Mouse (Mus musculus): ENCODE results near the gene Tbc1d10b. TPM values are rescaled to one million over a fixed set of nuclear protein-coding genes. Genes with fewer than 3 reads are reported as not detected.

The Tbc1d10b gene
- polyA plus RNA-seq, 1 experiment, result 6.3 TPM

GRCm38 (mm10) chr7:127210266-127210665 lies 2.0 kb upstream of the Tbc1d10b start:
- peaks cover 27% of the 10 kb centered on the region for H3K4me1 ChIP-seq (ENCODE audit: control insufficient read depth, insufficient read depth, low read length)
- no peak overlapping the region for H3K27ac ChIP-seq (ENCODE audit: control insufficient read depth, insufficient read depth, low read depth, low read length)
- no peaks in the 10 kb centered on the region for H3K27me3 ChIP-seq (ENCODE audit: control insufficient read depth, insufficient read depth, low read length)
- no peaks in the 10 kb centered on the region for H3K36me3 ChIP-seq (ENCODE audit: control insufficient read depth, insufficient read depth, low read length)
- TF ChIP-seq POLR2A (IDR thresholded peaks at IDR 0.05; ENCODE audit: control insufficient read depth, low read depth, low read length), result no peak
- no peak for TF ChIP-seq CTCF (IDR thresholded peaks at IDR 0.05; ENCODE audit: control insufficient read depth, insufficient read depth, insufficient replicate concordance, low read depth, low read length)
- H3K4me3 ChIP-seq (ENCODE audit: control insufficient read depth, low read depth, low read length), result no peak overlapping the region

- no peak for TF ChIP-seq CTCF (IDR thresholded peaks at IDR 0.05; ENCODE audit: control insufficient read depth, insufficient read depth, insufficient replicate concordance, low read depth, low read length)
- TF ChIP-seq POLR2A (IDR thresholded peaks at IDR 0.05; ENCODE audit: control insufficient read depth, low read depth, low read length), result no peak
- no peaks in the 10 kb centered on the region for H3K27me3 ChIP-seq (ENCODE audit: control insufficient read depth, insufficient read depth, low read length)
- no peaks in the 10 kb centered on the region for H3K36me3 ChIP-seq (ENCODE audit: control insufficient read depth, insufficient read depth, low read length)
- H3K27ac ChIP-seq (ENCODE audit: control insufficient read depth, insufficient read depth, low read depth, low read length), result no peak overlapping the region
- H3K4me1 ChIP-seq (ENCODE audit: control insufficient read depth, insufficient read depth, low read length), result peaks cover 23% of the 10 kb centered on the region
- H3K4me3 ChIP-seq (ENCODE audit: control insufficient read depth, low read depth, low read length), result no peak overlapping the region
These were observed 1.6 kb upstream of the Tbc1d10b start for GRCm38 (mm10) chr7:127209851-127210250.

GRCm38 (mm10) chr7:127208553-127209438 lies 528 bp upstream of the Tbc1d10b start, which contains the start of gene Mylpf:
Gene Mylpf, plus strand, starts transcription at chr7:127208890.
- H3K36me3 ChIP-seq (ENCODE audit: control insufficient read depth, insufficient read depth, low read length), result no peaks in the 10 kb centered on the region
- peak within 1 kb of the TSS; percentile 40 for H3K27ac ChIP-seq (ENCODE audit: control insufficient read depth, insufficient read depth, low read depth, low read length)
- peaks cover 14% of the 10 kb centered on the region for H3K4me1 ChIP-seq (ENCODE audit: control insufficient read depth, insufficient read depth, low read length)
- TF ChIP-seq POLR2A (IDR thresholded peaks at IDR 0.05; ENCODE audit: control insufficient read depth, low read depth, low read length), result 0 out of 2 replicates have a peak, but pooled peaks have one; percentile 31
- peak; percentile 28; the same call in 1 of the 2 replicates for TF ChIP-seq CTCF (IDR thresholded peaks at IDR 0.05; ENCODE audit: control insufficient read depth, insufficient read depth, insufficient replicate concordance, low read depth, low read length)
- no peaks in the 10 kb centered on the region for H3K27me3 ChIP-seq (ENCODE audit: control insufficient read depth, insufficient read depth, low read length)
- peak within 1 kb of the TSS; percentile 73 for H3K4me3 ChIP-seq (ENCODE audit: control insufficient read depth, low read depth, low read length)

GRCm38 (mm10) chr7:127207374-127208294 lies 634 bp downstream of the Tbc1d10b start:
- Histone ChIP-seq H3K27me3 (ENCODE audit: control insufficient read depth, insufficient read depth, low read length) (no peaks in the 10 kb centered on the region), H3K27ac (ENCODE audit: control insufficient read depth, insufficient read depth, low read depth, low read length) (0 out of 2 replicates have a peak overlapping the region, but pooled peaks have one; percentile 8), H3K4me1 (ENCODE audit: control insufficient read depth, insufficient read depth, low read length) (peaks cover 11% of the 10 kb centered on the region), H3K36me3 (ENCODE audit: control insufficient read depth, insufficient read depth, low read length) (no peaks in the 10 kb centered on the region), H3K4me3 (ENCODE audit: control insufficient read depth, low read depth, low read length) (peak overlapping the region; percentile 73)
- TF ChIP-seq POLR2A (IDR thresholded peaks at IDR 0.05; ENCODE audit: control insufficient read depth, low read depth, low read length) (no peak), CTCF (IDR thresholded peaks at IDR 0.05; ENCODE audit: control insufficient read depth, insufficient read depth, insufficient replicate concordance, low read depth, low read length) (no peak)

DNA sequence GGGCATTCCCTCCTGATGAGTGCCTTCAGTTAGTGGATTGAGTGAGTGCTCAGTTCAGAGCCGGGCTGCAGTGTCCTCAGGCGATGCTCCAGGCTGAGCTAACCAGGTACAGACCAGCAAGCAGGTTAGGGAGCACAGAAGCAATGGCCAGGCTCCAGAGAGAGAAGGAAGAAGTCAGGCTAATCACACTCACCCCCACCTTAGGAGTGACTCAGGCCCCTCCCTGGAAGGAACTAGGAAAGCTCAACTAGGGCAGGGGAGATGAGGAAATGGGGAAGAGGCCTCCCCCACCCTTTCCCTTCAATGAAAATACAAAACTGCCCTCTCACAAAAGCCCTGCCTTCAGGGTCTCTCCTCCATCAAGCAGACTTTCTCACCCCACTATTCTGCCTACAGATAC lies 1.7 kb downstream of the Tbc1d10b start:
- Histone ChIP-seq H3K36me3 (ENCODE audit: control insufficient read depth, insufficient read depth, low read length) (no peaks in the 10 kb centered on the region), H3K4me1 (ENCODE audit: control insufficient read depth, insufficient read depth, low read length) (peaks cover 11% of the 10 kb centered on the region), H3K27me3 (ENCODE audit: control insufficient read depth, insufficient read depth, low read length) (no peaks in the 10 kb centered on the region), H3K27ac (ENCODE audit: control insufficient read depth, insufficient read depth, low read depth, low read length) (no peak overlapping the region), H3K4me3 (ENCODE audit: control insufficient read depth, low read depth, low read length) (no peak overlapping the region)
- no peak for TF ChIP-seq POLR2A (IDR thresholded peaks at IDR 0.05; ENCODE audit: control insufficient read depth, low read depth, low read length)

DNA sequence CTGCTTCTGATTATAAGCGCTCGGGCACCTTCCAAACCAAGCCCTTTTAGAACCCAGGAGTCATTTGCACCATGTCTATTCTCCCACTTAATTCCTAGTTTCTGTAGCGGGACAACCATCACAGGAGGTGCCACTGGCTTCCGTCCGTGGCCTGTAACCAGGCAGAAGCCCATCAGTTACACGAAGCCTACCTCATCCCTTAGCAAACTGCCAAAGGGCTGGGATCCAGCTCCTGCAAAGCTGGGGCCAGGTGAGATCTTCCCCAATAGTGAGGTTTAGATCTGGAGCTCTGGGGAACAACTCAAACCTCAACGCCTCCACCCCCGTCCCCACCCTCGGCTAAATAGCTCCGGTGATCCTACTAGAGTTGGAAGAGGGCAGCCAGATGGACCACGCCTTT lies 11.8 kb downstream of the Tbc1d10b start:
- H3K27ac ChIP-seq (ENCODE audit: control insufficient read depth, insufficient read depth, low read depth, low read length), result peak overlapping the region; percentile 78
- peaks cover 4% of the 10 kb centered on the region; the same call in 1 of the 2 replicates for H3K36me3 ChIP-seq (ENCODE audit: control insufficient read depth, insufficient read depth, low read length)
- TF ChIP-seq CTCF (IDR thresholded peaks at IDR 0.05; ENCODE audit: control insufficient read depth, insufficient read depth, insufficient replicate concordance, low read depth, low read length) (no peak), POLR2A (IDR thresholded peaks at IDR 0.05; ENCODE audit: control insufficient read depth, low read depth, low read length) (no peak)
- peaks cover 10% of the 10 kb centered on the region for H3K4me1 ChIP-seq (ENCODE audit: control insufficient read depth, insufficient read depth, low read length)
- H3K27me3 ChIP-seq (ENCODE audit: control insufficient read depth, insufficient read depth, low read length), result no peaks in the 10 kb centered on the region
- peak overlapping the region; percentile 96 for H3K4me3 ChIP-seq (ENCODE audit: control insufficient read depth, low read depth, low read length)
